Mouse (Mus musculus): ENCODE data around the gene Tnfsf13. TPM values are rescaled to one million over a fixed set of nuclear protein-coding genes. Genes with fewer than 3 reads are reported as not detected.

The Tnfsf13 gene
- total and polyA plus RNA-seq, 3 experiments, result 0.13 to 0.19 TPM; not detected in 1

- TF ChIP-seq ZMIZ1 (IDR thresholded peaks at IDR 0.05; ENCODE audit: low read depth, low read length) (peak; percentile 76; the same call in 1 of the 2 replicates), KAT2A (conservative IDR thresholded peaks at IDR 0.05; ENCODE audit: low read depth, low read length) (peak; percentile 63), TBP (IDR thresholded peaks at IDR 0.05; ENCODE audit: low read depth, low read length) (peak; percentile 94), POLR2AphosphoS5 (IDR thresholded peaks at IDR 0.05; ENCODE audit: borderline replicate concordance, low read depth, low read length) (peak; percentile 75; the same call in 1 of the 2 replicates)
Observed at GRCm38 (mm10) chr11:69662213-69662966, 23.2 kb downstream of the Tnfsf13 start, which contains the start of gene Mpdu1 (continued).

GRCm38 (mm10) chr11:69661221-69661881 is 24.2 kb downstream of the Tnfsf13 start:
- H3K4me1 ChIP-seq (ENCODE audit: control insufficient read depth in 1 of 2, insufficient read depth in 2 of 2, low read length in 2 of 2), result peaks cover 4 to 23% of the 10 kb centered on the region in 2 experiments
- H3K36me3 ChIP-seq (ENCODE audit: control insufficient read depth in 1 of 2, insufficient read depth in 2 of 2, low read length in 2 of 2), result peaks cover 0 to 23% of the 10 kb centered on the region in 2 experiments; a peak in 2 of 4 replicates
- peak; percentile 58 for DNase-seq (ENCODE audit: low read depth, low spot score)

GRCm38 (mm10) chr11:69657462-69657881 is 28.1 kb downstream of the Tnfsf13 start:
- Histone ChIP-seq H3K36me3 (ENCODE audit: control insufficient read depth in 1 of 2, insufficient read depth in 2 of 2, low read length in 2 of 2) (peaks cover 0 to 14% of the 10 kb centered on the region in 2 experiments; a peak in 2 of 4 replicates), H3K27ac (ENCODE audit: control insufficient read depth, low read depth, low read length) (no peak overlapping the region), H3K79me2 (ENCODE audit: control insufficient read depth, insufficient read depth, low read length, poor library complexity) (peaks cover 4% of the 10 kb centered on the region; the same call in 1 of the 2 replicates), H3K9ac (ENCODE audit: control insufficient read depth, low read depth, low read length, poor library complexity, severe bottlenecking) (no peak overlapping the region), H3K27me3 (ENCODE audit: control insufficient read depth in 1 of 2, insufficient read depth in 2 of 2, low read length in 2 of 2) (no peaks in the 10 kb centered on the region), H3K4me3 (ENCODE audit: control insufficient read depth in 1 of 2, insufficient read depth in 1 of 2, low read depth in 2 of 2, low read length in 2 of 2) (no peak overlapping the region), H3K9me3 (replicated peaks; ENCODE audit: insufficient read depth, low read length) (no peaks in the 10 kb centered on the region), H3K4me1 (ENCODE audit: control insufficient read depth in 1 of 2, insufficient read depth in 2 of 2, low read length in 2 of 2) (peaks cover 4 to 11% of the 10 kb centered on the region in 2 experiments)
- TF ChIP-seq ZC3H11A (IDR thresholded peaks at IDR 0.05; ENCODE audit: low read depth, low read length) (no peak), SIN3A (IDR thresholded peaks at IDR 0.05; ENCODE audit: low read length) (0 out of 2 replicates have a peak, but pooled peaks have one; percentile 4), HCFC1 (IDR thresholded peaks at IDR 0.05; ENCODE audit: low read depth, low read length) (no peak)
- DNase-seq (ENCODE audit: low read depth, low spot score), result no peak

More at GRCm38 (mm10) chr11:69661221-69661881, 24.2 kb downstream of the Tnfsf13 start:
- peaks cover 8% of the 10 kb centered on the region for H3K79me2 ChIP-seq (ENCODE audit: control insufficient read depth, insufficient read depth, low read length, poor library complexity)
- no peaks in the 10 kb centered on the region for H3K9me3 ChIP-seq (replicated peaks; ENCODE audit: insufficient read depth, low read length)
- peak overlapping the region; percentile 63 to 78 for H3K4me3 ChIP-seq (ENCODE audit: control insufficient read depth in 1 of 2, insufficient read depth in 1 of 2, low read depth in 2 of 2, low read length in 2 of 2)
- 0 out of 2 replicates have a peak, but pooled peaks have one; percentile 5 for TF ChIP-seq TAL1 (IDR thresholded peaks at IDR 0.05; ENCODE audit: low read length)
- no peak for TF ChIP-seq GATA1 (IDR thresholded peaks at IDR 0.05; ENCODE audit: low read depth, low read length)
- peak overlapping the region; percentile 30 for H3K27ac ChIP-seq (ENCODE audit: control insufficient read depth, low read depth, low read length)
- H3K9ac ChIP-seq (ENCODE audit: control insufficient read depth, low read depth, low read length, poor library complexity, severe bottlenecking), result peak overlapping the region; percentile 85
- H3K27me3 ChIP-seq (ENCODE audit: control insufficient read depth in 1 of 2, insufficient read depth in 2 of 2, low read length in 2 of 2), result no peaks in the 10 kb centered on the region

Measured in MEL (cell line).